Mouse (Mus musculus) B cell, adult 62 days (primary cell): ENCODE results near the gene Spata5. TPM values are rescaled to one million over a fixed set of nuclear protein-coding genes. Genes with fewer than 3 reads are reported as not detected.

Experiments used
- total RNA-seq: library from RNA; stranded (reverse); gene quantifications from 4 replicates; pipeline ENCODE4 v1.2.4, GENCODE M21; 2023

Spata5 gene
- total RNA-seq, result 81.8 to 88.6 TPM (median 84.9 TPM) in 4 replicates

DNA sequence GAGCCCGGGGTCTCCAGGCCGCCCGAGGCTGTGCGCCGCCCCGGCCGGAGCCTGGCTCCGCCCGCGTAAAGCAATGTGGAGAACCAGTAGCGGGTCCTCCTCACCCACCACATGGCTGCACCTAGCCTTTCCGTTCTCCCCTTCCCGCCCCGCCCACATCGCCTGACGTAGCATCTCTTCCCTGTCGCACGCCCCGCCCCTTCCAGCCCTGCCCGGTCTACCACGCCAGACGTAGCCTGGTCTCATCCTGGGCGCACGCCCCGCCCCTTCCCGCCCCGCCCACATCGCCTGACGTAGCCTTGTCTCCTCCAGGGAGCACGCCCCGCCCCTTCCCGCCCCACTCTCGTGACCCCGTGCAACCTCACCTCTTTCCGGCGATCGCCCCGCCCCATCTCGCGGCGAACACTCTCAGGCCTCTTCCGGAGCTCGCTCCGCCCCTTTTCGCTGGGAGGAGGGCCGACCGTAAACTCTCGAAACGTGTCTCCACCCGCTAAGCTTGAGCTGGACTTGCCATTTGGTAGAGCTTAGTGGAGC lies at the start of gene Spata5:
Spata5 (plus strand) TSS at position 439 of the 534 bp plus-strand sequence.

GRCm38 (mm10) chr3:37420072-37420471 lies 376 bp downstream of the Spata5 start, which contains the start of gene Nudt6:
TSS of gene Nudt6 (minus strand) at chr3:37420211.

Other genes with a start within 250 kb of the Spata5 start
- not detected in 4 replicates for gene Il21, start 187.3 kb upstream of the Spata5 start, total RNA-seq
- gene Bbs12, start 107.3 kb upstream of the Spata5 start, total RNA-seq, result 0.98 to 1.2 TPM (median 1.1 TPM) in 4 replicates
- 1.1 to 1.6 TPM in 2 of 4 replicates, not detected in the others for gene Cetn4, start 107.2 kb upstream of the Spata5 start, total RNA-seq
- gene Fgf2, start 71.5 kb upstream of the Spata5 start, total RNA-seq, result not detected in 4 replicates
- 14.1 to 16.2 TPM (median 15.0 TPM) in 4 replicates for gene Nudt6, start 315 bp downstream of the Spata5 start, total RNA-seq
- 1.8 to 4.0 TPM (median 3.3 TPM) in 4 replicates for gene Spry1, start 220.1 kb downstream of the Spata5 start, total RNA-seq